Comparison of ENCODE assay signal across 11 mouse cellular contexts in genomic region chr4:134316390-134316789, GRCm38 (mm10). TPM values are rescaled to one million over a fixed set of nuclear protein-coding genes. Genes with fewer than 3 reads are reported as not detected.
DNase-seq lines count a peak whose midpoint lies in the region; ATAC-seq and TF ChIP-seq lines count a peak whose summit lies in the region.
"Had no signal": no experiment of that assay in that cellular context is flagged by ENCODE, and none has a peak within 500 bp of the region (broad histone marks: within the 10 kb centered on the region; RNA-seq: fewer than 3 reads in every experiment).

No protein-coding gene starts in this region.

- intact Hi-C loops in heart, adult 2 months (cut with DNase I), result no loop called here
- intact Hi-C loops in heart, postnatal 36 days (cut with DNase I), result no loop called here

- H3K9me3 ChIP-seq in heart, postnatal 0 days (replicated peaks; ENCODE audit: control insufficient read depth, low read length), result no peaks in the 10 kb centered on the region
- H3K9me3 ChIP-seq in forebrain, embryonic 13.5 days (replicated peaks), result no peaks in the 10 kb centered on the region

- H3K9ac ChIP-seq in heart, adult 2 months (ENCODE audit: low read depth, low read length), result peak overlapping the region; percentile 78
- H3K9ac ChIP-seq in heart, postnatal 0 days (replicated peaks; ENCODE audit: low read depth, low read length), result peak overlapping the region; percentile 59
- no peak overlapping the region for H3K9ac ChIP-seq in forebrain, embryonic 13.5 days
- H3K9ac ChIP-seq: liver, embryonic 13.5 days had no signal

- H3K27me3 ChIP-seq in heart, adult 2 months (ENCODE audit: control insufficient read depth, insufficient read depth, low read length), result no peaks in the 10 kb centered on the region
- H3K27me3 ChIP-seq in heart, postnatal 0 days (ENCODE audit: control insufficient read depth, insufficient read depth, low read length), result no peaks in the 10 kb centered on the region
- H3K27me3 ChIP-seq in forebrain, embryonic 13.5 days, result no peaks in the 10 kb centered on the region

- peak; percentile 48; the same call in 1 of the 2 replicates for TF ChIP-seq POLR2A in heart, adult 2 months (IDR thresholded peaks at IDR 0.05; ENCODE audit: insufficient read depth, low read depth, low read length)

- TF ChIP-seq CTCF in heart, adult 2 months (IDR thresholded peaks at IDR 0.05), result no peak; the same call in 1 of the 2 replicates
- TF ChIP-seq CTCF in heart, postnatal 0 days (IDR thresholded peaks at IDR 0.05; ENCODE audit: low read depth), result peak; percentile 38

- H3K36me3 ChIP-seq in heart, adult 2 months (ENCODE audit: control insufficient read depth, insufficient read depth, low read length), result peaks cover 2% of the 10 kb centered on the region; the same call in 1 of the 2 replicates
- peaks cover 19% of the 10 kb centered on the region for H3K36me3 ChIP-seq in heart, postnatal 0 days (replicated peaks; ENCODE audit: control insufficient read depth, insufficient read depth, low read length)
- H3K36me3 ChIP-seq in forebrain, embryonic 13.5 days (ENCODE audit: poor library complexity, severe bottlenecking), result no peaks in the 10 kb centered on the region
- H3K36me3 ChIP-seq: liver, embryonic 13.5 days had no signal

- H3K27ac ChIP-seq in heart, adult 2 months, result peak overlapping the region; percentile 89
- H3K27ac ChIP-seq in heart, postnatal 0 days (ENCODE audit: low read depth), result peak overlapping the region; percentile 94
- H3K27ac ChIP-seq in forebrain, embryonic 13.5 days, result no peak overlapping the region
- H3K27ac ChIP-seq: liver, embryonic 13.5 days had no signal

- DNase-seq in heart, adult 2 months, result peak in 1 of 2 experiments; percentile 53
- DNase-seq in heart, postnatal 36 days, result no peak
- DNase-seq in R1 (ENCODE audit: low read depth, low spot score), result peak; percentile 82
- peak; percentile 69 for DNase-seq in heart, postnatal 0 days (ENCODE audit: low spot score)
- no peak for DNase-seq in adrenal gland, adult 2 months
- no peak for DNase-seq in layer of hippocampus, adult 9-11 months
- DNase-seq: cerebellum, adult 11 months; liver, embryonic 13.5 days had no signal

- peak overlapping the region; percentile 50 for H3K4me3 ChIP-seq in heart, adult 2 months
- H3K4me3 ChIP-seq in heart, postnatal 0 days (ENCODE audit: low read depth, low read length), result peak overlapping the region; percentile 63
- no peak overlapping the region for H3K4me3 ChIP-seq in forebrain, embryonic 13.5 days
- H3K4me3 ChIP-seq: liver, embryonic 13.5 days had no signal

- 35% methylated on average over 16 of the region's 16 CpGs for WGBS in heart, adult 2 months
- WGBS in heart, postnatal 0 days, result 22% methylated on average over 16 of the region's 16 CpGs
- WGBS in forebrain, embryonic 13.5 days, result 48% methylated on average over 16 of the region's 16 CpGs

- peak; percentile 36 for ATAC-seq in heart, postnatal 0 days (ENCODE audit: insufficient read depth, low read depth)
- 0 out of 2 replicates have a peak, but pooled peaks have one; percentile 20 for ATAC-seq in megakaryocyte progenitor cell, adult 5-6 weeks (replicated peaks; ENCODE audit: poor library complexity)
- ATAC-seq in forebrain, embryonic 13.5 days, result no peak
- ATAC-seq: inflammation-experienced regulatory T-cells, adult 6 months had no signal

- H3K79me2 ChIP-seq in heart, adult 2 months (replicated peaks; ENCODE audit: control insufficient read depth, insufficient read depth, low read length), result no peaks in the 10 kb centered on the region

- TF ChIP-seq EP300 in heart, adult 2 months (IDR thresholded peaks at IDR 0.05; ENCODE audit: insufficient read depth, low read depth, low read length), result no peak
- TF ChIP-seq EP300 in heart, postnatal 0 days (IDR thresholded peaks at IDR 0.05; ENCODE audit: low read depth), result no peak

- peak overlapping the region; percentile 63 for H3K4me2 ChIP-seq in heart, postnatal 0 days (ENCODE audit: low read depth, low read length)
- H3K4me2 ChIP-seq in forebrain, embryonic 13.5 days, result no peak overlapping the region
- H3K4me2 ChIP-seq: liver, embryonic 13.5 days had no signal

- no peaks in the 10 kb centered on the region for H3K4me1 ChIP-seq in heart, adult 2 months (ENCODE audit: control insufficient read depth, insufficient read depth, low read length)
- peaks cover 28% of the 10 kb centered on the region for H3K4me1 ChIP-seq in heart, postnatal 0 days (ENCODE audit: control insufficient read depth, insufficient read depth)
- H3K4me1 ChIP-seq in forebrain, embryonic 13.5 days, result no peaks in the 10 kb centered on the region
- H3K4me1 ChIP-seq: liver, embryonic 13.5 days had no signal

RNA-seq across cellular contexts. Expression of gene Trim63, which starts 1.5 kb away (rescaled TPM):
- total RNA-seq in heart, adult 2 months (2021), result 100 to 1,000 TPM; 209 to 210 TPM
- 142 and 215 TPM in 2 replicates for polyA plus RNA-seq in heart, adult 2 months (2012; rRNA removed)
- total RNA-seq in heart, postnatal 36 days (2021), result 100 to 1,000 TPM; 234 to 314 TPM
- total RNA-seq in heart, postnatal 0 days (2014; rRNA removed; ENCODE audit: low replicate concordance), result 168 and 170 TPM in 2 replicates
- polyA plus RNA-seq in heart, postnatal 0 days (2015; fragmentation: Nextera tagmentation; extraction: Ambion mirVana), result 248 and 281 TPM in 2 replicates
- not detected in 2 replicates for total RNA-seq in megakaryocyte progenitor cell, adult 5-6 weeks (2015)
- not detected in 2 replicates for total RNA-seq in megakaryocyte progenitor cell, adult 5-6 weeks (2017)
- not detected for total RNA-seq in adrenal gland, adult 2 months (2021)
- 0.06 and 0.11 TPM in 2 replicates for polyA plus RNA-seq in adrenal gland, adult 2 months (2012; rRNA removed)
- 0.16 TPM in 1 of 2 replicates, not detected in the other for polyA plus RNA-seq in forebrain, embryonic 13.5 days (2015; fragmentation: Nextera tagmentation; extraction: Ambion mirVana)
- polyA plus RNA-seq: inflammation-experienced regulatory T-cells, adult 6 months had no signal

RNA-seq across cellular contexts. Expression of gene Slc30a2, which starts 26.6 kb away (rescaled TPM):
- under 1 TPM; 0.45 to 0.65 TPM for total RNA-seq in heart, adult 2 months (2021)
- polyA plus RNA-seq in heart, adult 2 months (2012; rRNA removed), result 0.12 and 0.35 TPM in 2 replicates
- under 1 TPM; 0.35 to 0.50 TPM for total RNA-seq in heart, postnatal 36 days (2021)
- total RNA-seq in heart, postnatal 0 days (2014; rRNA removed; ENCODE audit: low replicate concordance), result 0.38 TPM in 1 of 2 replicates, not detected in the other
- polyA plus RNA-seq in heart, postnatal 0 days (2015; fragmentation: Nextera tagmentation; extraction: Ambion mirVana), result 0.16 and 0.33 TPM in 2 replicates
- 0.07 and 0.15 TPM in 2 replicates for total RNA-seq in megakaryocyte progenitor cell, adult 5-6 weeks (2015)
- not detected in 2 replicates for total RNA-seq in megakaryocyte progenitor cell, adult 5-6 weeks (2017)
- 10 to 100 TPM; 21.2 to 60.8 TPM for total RNA-seq in adrenal gland, adult 2 months (2021)
- 33.0 and 56.4 TPM in 2 replicates for polyA plus RNA-seq in adrenal gland, adult 2 months (2012; rRNA removed)
- polyA plus RNA-seq in forebrain, embryonic 13.5 days (2015; fragmentation: Nextera tagmentation; extraction: Ambion mirVana), result not detected in 2 replicates
- polyA plus RNA-seq: liver, embryonic 13.5 days had no signal

RNA-seq across cellular contexts. Expression of gene Pdik1l, which starts 28.7 kb away (rescaled TPM):
- 1 to 10 TPM; 5.3 to 7.6 TPM for total RNA-seq in heart, adult 2 months (2021)
- 1.00 and 4.0 TPM in 2 replicates for polyA plus RNA-seq in heart, adult 2 months (2012; rRNA removed)
- 1 to 10 TPM; 7.9 to 8.2 TPM for total RNA-seq in heart, postnatal 36 days (2021)
- total RNA-seq in heart, postnatal 0 days (2014; rRNA removed; ENCODE audit: low replicate concordance), result 6.6 and 31.0 TPM in 2 replicates
- polyA plus RNA-seq in heart, postnatal 0 days (2015; fragmentation: Nextera tagmentation; extraction: Ambion mirVana), result 7.7 and 9.4 TPM in 2 replicates
- 23.4 and 25.9 TPM in 2 replicates for total RNA-seq in megakaryocyte progenitor cell, adult 5-6 weeks (2015)
- total RNA-seq in megakaryocyte progenitor cell, adult 5-6 weeks (2017), result 32.7 and 34.0 TPM in 2 replicates
- total RNA-seq in adrenal gland, adult 2 months (2021), result 10 to 100 TPM; 14.7 to 22.3 TPM
- polyA plus RNA-seq in adrenal gland, adult 2 months (2012; rRNA removed), result 1.3 TPM in 2 replicates
- polyA plus RNA-seq in forebrain, embryonic 13.5 days (2015; fragmentation: Nextera tagmentation; extraction: Ambion mirVana), result 32.4 and 37.3 TPM in 2 replicates

Comparison
In these comparisons a context has a peak if more than half of its experiments do, and no peak if none do; other contexts are left out.
1. DNase-seq: peak in R1 (single experiment) and heart, postnatal 0 days (single experiment); none in heart, postnatal 36 days (0 of 2), adrenal gland, adult 2 months (single experiment) and layer of hippocampus, adult 9-11 months (single experiment).
2. RNA of gene Trim63, which starts 1.5 kb away (total RNA-seq): 234 to 314 TPM in heart, postnatal 36 days, 209 to 210 TPM in heart, adult 2 months and 168 to 170 TPM in heart, postnatal 0 days; not detected in adrenal gland, adult 2 months and not detected in megakaryocyte progenitor cell, adult 5-6 weeks; every median in the first group is over 100 times any median in the second.
3. RNA of gene Slc30a2, which starts 26.6 kb away (total RNA-seq): 21.2 to 60.8 TPM in adrenal gland, adult 2 months; 0.45 to 0.65 TPM in heart, adult 2 months, 0.35 to 0.50 TPM in heart, postnatal 36 days, 0.38 TPM in heart, postnatal 0 days and 0.07 to 0.15 TPM in megakaryocyte progenitor cell, adult 5-6 weeks; every median in the first group is over 10 times any median in the second.